Mouse (Mus musculus): ENCODE data around the gene Ces2g. TPM values are rescaled to one million over a fixed set of nuclear protein-coding genes. Genes with fewer than 3 reads are reported as not detected.

Ces2g gene
- total RNA-seq, 2 experiments from 2014 or later: 0.20 to 0.39 TPM

Other genes starting within 250 kb of the Ces2g start
- gene Ces2a, start 227.7 kb upstream of the Ces2g start, total RNA-seq (2021): not detected
- gene Ces2b, start 130.1 kb upstream of the Ces2g start, total RNA-seq (2021): under 1 TPM; 0.26 to 0.45 TPM
- not detected for gene Ces2c, start 114.7 kb upstream of the Ces2g start, total RNA-seq (2021)
- gene Ces2e, start 35.5 kb upstream of the Ces2g start, total RNA-seq (2021): under 1 TPM in 1 of 2 experiments, not detected in 1; 0.16 TPM
- gene Ces2f, start 14.4 kb upstream of the Ces2g start, total RNA-seq (2021): not detected
- not detected for gene Ces2h, start 39.1 kb downstream of the Ces2g start, total RNA-seq (2021)
- gene Ces3a, start 86.9 kb downstream of the Ces2g start, total RNA-seq (2021): not detected
- gene Ces3b, start 122.0 kb downstream of the Ces2g start, total RNA-seq (2021): not detected
- gene Ces4a, start 170.1 kb downstream of the Ces2g start, total RNA-seq (2021): not detected
- 10 to 100 TPM; 20.9 to 23.0 TPM for gene Cbfb, start 209.0 kb downstream of the Ces2g start, total RNA-seq (2021)